Mouse (Mus musculus): ENCODE data around the gene Traf5. TPM values are rescaled to one million over a fixed set of nuclear protein-coding genes. Genes with fewer than 3 reads are reported as not detected.

Traf5 gene
- 10.1 and 10.5 TPM in 2 replicates for polyA plus RNA-seq (2012; rRNA removed)

- 2% methylated on average over 63 of the region's 63 CpGs for WGBS
- TF ChIP-seq CTCF (IDR thresholded peaks at IDR 0.05; ENCODE audit: borderline replicate concordance, control insufficient read depth, extremely low read depth, insufficient read depth, low read length, poor library complexity) (peak; percentile 48; the same call in 1 of the 2 replicates), POLR2A (IDR thresholded peaks at IDR 0.05; ENCODE audit: control insufficient read depth, extremely low read depth, insufficient read depth, low read length, poor library complexity) (peak; percentile 83)
- peak within 1 kb of the TSS; percentile 63 for H3K4me3 ChIP-seq (ENCODE audit: control insufficient read depth, insufficient read depth, low read length)
- no peaks in the 10 kb centered on the region for H3K27me3 ChIP-seq (ENCODE audit: control insufficient read depth, insufficient read depth, low read length)
- peaks cover 7% of the 10 kb centered on the region for H3K4me1 ChIP-seq (replicated peaks; ENCODE audit: control insufficient read depth, insufficient read depth, low read length)
- no peaks in the 10 kb centered on the region for H3K36me3 ChIP-seq (ENCODE audit: control insufficient read depth, insufficient read depth, low read length)
- peak; percentile 99 for DNase-seq
- peak within 1 kb of the TSS; percentile 0; the same call in 1 of the 2 replicates for H3K27ac ChIP-seq (ENCODE audit: control insufficient read depth, insufficient read depth, low read length)
Observed at GRCm38 (mm10) chr1:192091806-192092772, at the start of gene Traf5. TSS of gene Traf5 (minus strand) at chr1:192092559.

DNA sequence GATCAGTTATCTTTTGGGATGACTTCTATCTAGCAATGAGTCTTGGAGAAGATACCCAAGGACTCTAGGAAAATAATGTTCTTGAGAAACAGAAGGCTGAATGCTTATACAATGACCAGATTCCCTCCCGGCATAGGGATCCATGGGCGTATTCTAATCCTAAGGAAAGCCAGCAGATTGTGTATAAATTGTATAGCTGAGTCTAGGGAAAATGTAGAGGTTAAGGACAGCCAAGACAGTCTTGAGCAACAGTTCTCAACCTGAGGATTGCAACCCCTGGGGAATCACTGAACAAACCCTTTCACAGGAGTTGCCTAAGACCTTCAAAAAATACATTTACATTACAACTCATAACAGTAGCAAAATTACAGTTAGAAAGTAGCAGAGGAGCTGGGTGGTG, 48.0 kb upstream of the Traf5 start:
- DNase-seq: no peak
- Histone ChIP-seq H3K36me3 (ENCODE audit: control insufficient read depth, insufficient read depth, low read length) (no peaks in the 10 kb centered on the region), H3K4me3 (ENCODE audit: control insufficient read depth, insufficient read depth, low read length) (no peak overlapping the region), H3K4me1 (replicated peaks; ENCODE audit: control insufficient read depth, insufficient read depth, low read length) (peaks cover 6% of the 10 kb centered on the region), H3K27me3 (ENCODE audit: control insufficient read depth, insufficient read depth, low read length) (no peaks in the 10 kb centered on the region), H3K27ac (ENCODE audit: control insufficient read depth, insufficient read depth, low read length) (no peak overlapping the region)
- WGBS: 92% methylated on average over 2 of the region's 2 CpGs
- TF ChIP-seq POLR2A (IDR thresholded peaks at IDR 0.05; ENCODE audit: control insufficient read depth, extremely low read depth, insufficient read depth, low read length, poor library complexity) (no peak), CTCF (IDR thresholded peaks at IDR 0.05; ENCODE audit: borderline replicate concordance, control insufficient read depth, extremely low read depth, insufficient read depth, low read length, poor library complexity) (no peak)

- TF ChIP-seq POLR2A (IDR thresholded peaks at IDR 0.05; ENCODE audit: control insufficient read depth, extremely low read depth, insufficient read depth, low read length, poor library complexity): no peak
- TF ChIP-seq CTCF (IDR thresholded peaks at IDR 0.05; ENCODE audit: borderline replicate concordance, control insufficient read depth, extremely low read depth, insufficient read depth, low read length, poor library complexity): peak; percentile 61; the same call in 1 of the 2 replicates
Observed at GRCm38 (mm10) chr1:192137926-192138910, 45.9 kb upstream of the Traf5 start, which contains the start of gene Rcor3. TSS of gene Rcor3 (minus strand) at chr1:192138062.

GRCm38 (mm10) chr1:192137291-192137925, 45.0 kb upstream of the Traf5 start:
- Histone ChIP-seq H3K27ac (ENCODE audit: control insufficient read depth, insufficient read depth, low read length) (no peak overlapping the region), H3K4me1 (replicated peaks; ENCODE audit: control insufficient read depth, insufficient read depth, low read length) (peaks cover 6% of the 10 kb centered on the region), H3K36me3 (ENCODE audit: control insufficient read depth, insufficient read depth, low read length) (no peaks in the 10 kb centered on the region), H3K27me3 (ENCODE audit: control insufficient read depth, insufficient read depth, low read length) (no peaks in the 10 kb centered on the region), H3K4me3 (ENCODE audit: control insufficient read depth, insufficient read depth, low read length) (peak overlapping the region; percentile 71)
- under 1% methylated on average over 47 of the region's 61 CpGs for WGBS
- DNase-seq: no peak
- no peak for TF ChIP-seq POLR2A (IDR thresholded peaks at IDR 0.05; ENCODE audit: control insufficient read depth, extremely low read depth, insufficient read depth, low read length, poor library complexity)
- no peak for TF ChIP-seq CTCF (IDR thresholded peaks at IDR 0.05; ENCODE audit: borderline replicate concordance, control insufficient read depth, extremely low read depth, insufficient read depth, low read length, poor library complexity)

More at GRCm38 (mm10) chr1:192137926-192138910, 45.9 kb upstream of the Traf5 start, which contains the start of gene Rcor3:
- peak; percentile 70 for DNase-seq
- Histone ChIP-seq H3K4me3 (ENCODE audit: control insufficient read depth, insufficient read depth, low read length) (peak within 1 kb of the TSS; percentile 71), H3K27me3 (ENCODE audit: control insufficient read depth, insufficient read depth, low read length) (no peaks in the 10 kb centered on the region), H3K4me1 (replicated peaks; ENCODE audit: control insufficient read depth, insufficient read depth, low read length) (peaks cover 6% of the 10 kb centered on the region), H3K27ac (ENCODE audit: control insufficient read depth, insufficient read depth, low read length) (no peak within 1 kb of the TSS), H3K36me3 (ENCODE audit: control insufficient read depth, insufficient read depth, low read length) (no peaks in the 10 kb centered on the region)
- under 1% methylated on average over 70 of the region's 88 CpGs for WGBS

GRCm38 (mm10) chr1:192136561-192137290, 44.4 kb upstream of the Traf5 start:
- peak overlapping the region; percentile 71 for H3K4me3 ChIP-seq (ENCODE audit: control insufficient read depth, insufficient read depth, low read length)
- peaks cover 6% of the 10 kb centered on the region for H3K4me1 ChIP-seq (replicated peaks; ENCODE audit: control insufficient read depth, insufficient read depth, low read length)
- WGBS: under 1% methylated on average over 55 of the region's 55 CpGs
- no peak for TF ChIP-seq POLR2A (IDR thresholded peaks at IDR 0.05; ENCODE audit: control insufficient read depth, extremely low read depth, insufficient read depth, low read length, poor library complexity)
- TF ChIP-seq CTCF (IDR thresholded peaks at IDR 0.05; ENCODE audit: borderline replicate concordance, control insufficient read depth, extremely low read depth, insufficient read depth, low read length, poor library complexity): no peak
- no peaks in the 10 kb centered on the region for H3K27me3 ChIP-seq (ENCODE audit: control insufficient read depth, insufficient read depth, low read length)
- H3K36me3 ChIP-seq (ENCODE audit: control insufficient read depth, insufficient read depth, low read length): no peaks in the 10 kb centered on the region
- DNase-seq: peak; percentile 59
- H3K27ac ChIP-seq (ENCODE audit: control insufficient read depth, insufficient read depth, low read length): no peak overlapping the region
